Mouse (Mus musculus): ENCODE measurements around the gene Ulk2. TPM values are rescaled to one million over a fixed set of nuclear protein-coding genes. Genes with fewer than 3 reads are reported as not detected.
"Not testable (repeated sequence)": the region's sequence is repeated elsewhere in the genome, so short reads cannot be mapped to it uniquely, and the experiment has no call there.

Ulk2 gene
- polyA plus RNA-seq, 1 experiment from 2014 or later = 10.4 TPM

DNA sequence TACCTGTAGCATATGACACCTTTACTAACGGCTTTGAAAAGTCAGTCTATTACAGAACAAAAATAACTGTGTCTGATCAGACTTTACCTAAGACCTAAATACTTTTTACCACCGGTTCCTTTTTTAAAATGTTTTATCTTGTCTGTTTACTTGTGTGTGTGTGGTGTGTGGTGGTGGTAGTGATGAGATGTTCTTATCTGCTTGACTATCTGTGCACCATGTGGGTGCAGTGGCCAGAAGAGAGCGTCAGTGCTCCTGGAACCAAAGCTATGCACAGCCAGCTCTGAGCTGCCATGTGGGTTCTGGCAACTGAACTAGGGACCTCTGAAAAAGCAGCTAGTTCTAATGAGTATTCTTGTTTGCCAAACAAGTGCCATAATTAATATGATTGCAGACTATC lies 3.7 kb downstream of the Ulk2 start:
- Histone ChIP-seq H3K4me3 (no peak overlapping the region), H3K9me3 (replicated peaks) (no peaks in the 10 kb centered on the region), H3K9ac (no peak overlapping the region), H3K36me3 (no peaks in the 10 kb centered on the region), H3K27me3 (no peaks in the 10 kb centered on the region), H3K4me2 (no peak overlapping the region), H3K27ac (no peak overlapping the region), H3K4me1 (replicated peaks) (peaks cover 14% of the 10 kb centered on the region)
- WGBS = 81% methylated on average over 3 of the region's 3 CpGs
- ATAC-seq (replicated peaks; ENCODE audit: insufficient number of reproducible peaks, insufficient read depth, low FRiP score, low read depth) = no peak

DNA sequence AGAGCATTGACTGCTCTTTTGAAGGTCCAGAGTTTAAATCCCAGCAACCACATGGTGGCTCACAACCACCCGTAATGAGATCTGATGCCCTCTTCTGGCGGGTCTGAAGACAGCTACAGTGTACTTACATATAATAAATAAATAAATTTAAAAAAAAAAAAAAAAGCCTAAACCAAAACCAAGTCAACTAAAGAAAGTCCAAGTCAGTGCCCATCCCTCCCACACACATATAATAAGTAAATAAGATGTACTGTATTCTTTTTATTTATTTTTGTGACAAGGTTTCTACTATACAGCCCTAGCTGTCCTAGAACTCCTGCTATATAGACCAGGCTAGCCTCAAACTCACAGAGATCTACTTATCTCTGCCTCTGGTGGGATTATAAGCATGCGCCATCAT lies 14.2 kb downstream of the Ulk2 start:
- H3K4me1 ChIP-seq (replicated peaks); H3K27ac ChIP-seq; H3K9ac ChIP-seq; ATAC-seq (replicated peaks; ENCODE audit: insufficient number of reproducible peaks, insufficient read depth, low FRiP score, low read depth); H3K9me3 ChIP-seq (replicated peaks); H3K4me3 ChIP-seq; H3K27me3 ChIP-seq; H3K4me2 ChIP-seq: not testable (repeated sequence)
- peaks cover 12% of the 10 kb centered on the region; the same call in 1 of the 2 replicates for H3K36me3 ChIP-seq
- 74% methylated on average over 3 of the region's 3 CpGs for WGBS

DNA sequence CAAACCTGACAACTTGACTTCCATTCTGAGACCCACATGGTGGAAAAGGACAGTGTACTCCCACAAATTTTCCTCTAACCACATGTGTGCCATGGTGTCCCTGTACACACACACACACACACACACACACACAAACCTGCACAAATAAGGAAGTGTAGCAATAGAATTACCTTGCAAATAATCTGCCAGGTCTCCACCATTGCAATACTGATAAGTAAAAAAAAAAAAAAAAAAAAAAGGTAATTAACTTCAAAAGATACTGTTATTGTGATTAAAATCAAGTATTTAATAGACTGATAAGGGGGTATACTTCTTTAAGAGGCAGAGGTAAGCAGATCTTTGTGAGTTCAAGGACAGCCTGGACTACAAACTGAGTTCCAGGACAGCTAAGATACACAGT lies 14.9 kb downstream of the Ulk2 start:
- H3K27me3 ChIP-seq = no peaks in the 10 kb centered on the region
- no peak overlapping the region for H3K4me3 ChIP-seq
- H3K36me3 ChIP-seq = peaks cover 12% of the 10 kb centered on the region; the same call in 1 of the 2 replicates
- no peak overlapping the region for H3K9ac ChIP-seq
- ATAC-seq (replicated peaks; ENCODE audit: insufficient number of reproducible peaks, insufficient read depth, low FRiP score, low read depth) = no peak
- no peak overlapping the region for H3K4me2 ChIP-seq
- no peaks in the 10 kb centered on the region for H3K4me1 ChIP-seq (replicated peaks)
- H3K27ac ChIP-seq = no peak overlapping the region
- H3K9me3 ChIP-seq (replicated peaks) = no peaks in the 10 kb centered on the region

DNA sequence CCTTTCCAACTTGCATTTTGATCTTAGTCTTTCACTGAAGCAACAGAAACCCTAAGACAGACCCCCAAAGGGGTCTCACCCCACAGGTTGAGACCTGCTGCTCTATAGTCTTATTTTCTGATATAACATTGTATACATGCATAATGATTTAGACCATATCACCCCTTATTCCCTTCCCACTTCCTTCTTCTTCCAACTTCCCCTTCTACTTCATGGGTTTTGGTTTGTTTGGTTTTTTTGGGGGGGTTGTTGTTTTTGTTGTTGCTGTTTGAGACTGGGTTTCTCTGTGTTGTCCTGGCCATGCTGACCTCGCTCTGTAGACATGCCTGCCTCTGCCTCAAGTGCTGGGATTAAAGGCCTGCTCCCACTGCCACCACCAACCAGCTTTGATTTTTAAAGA lies 15.7 kb downstream of the Ulk2 start:
- no peak for ATAC-seq (replicated peaks; ENCODE audit: insufficient number of reproducible peaks, insufficient read depth, low FRiP score, low read depth)
- WGBS = 83% methylated on average over 1 of the region's 1 CpGs
- Histone ChIP-seq H3K4me1 (replicated peaks) (no peaks in the 10 kb centered on the region), H3K4me2 (no peak overlapping the region), H3K4me3 (no peak overlapping the region), H3K27ac (no peak overlapping the region), H3K9ac (no peak overlapping the region), H3K36me3 (peaks cover 17% of the 10 kb centered on the region), H3K27me3 (no peaks in the 10 kb centered on the region), H3K9me3 (replicated peaks) (no peaks in the 10 kb centered on the region)

DNA sequence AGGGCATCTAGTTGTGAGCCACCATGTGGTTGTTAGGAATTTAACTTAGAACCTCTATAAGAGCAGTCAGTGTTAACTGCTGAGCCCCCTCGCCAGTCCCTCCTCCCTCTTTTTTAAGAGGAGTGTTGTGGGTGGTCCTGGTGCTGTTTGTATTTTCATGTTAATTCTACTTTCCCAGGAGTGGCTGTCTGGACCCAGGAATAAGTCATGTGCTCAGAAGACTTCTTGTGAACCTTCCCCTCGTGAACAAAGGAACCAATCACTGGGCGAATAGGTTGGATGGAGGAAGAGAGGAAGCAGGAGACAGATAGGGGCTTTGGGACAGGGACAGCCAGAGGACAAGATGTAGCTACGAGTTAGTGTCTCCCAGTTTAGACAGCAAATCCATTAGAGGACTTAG lies 45.1 kb downstream of the Ulk2 start:
- Histone ChIP-seq H3K4me2 (no peak overlapping the region), H3K4me1 (replicated peaks) (no peaks in the 10 kb centered on the region), H3K9me3 (replicated peaks) (no peaks in the 10 kb centered on the region), H3K36me3 (peaks cover 55% of the 10 kb centered on the region), H3K4me3 (no peak overlapping the region), H3K27me3 (no peaks in the 10 kb centered on the region), H3K27ac (no peak overlapping the region), H3K9ac (no peak overlapping the region)
- no peak for ATAC-seq (replicated peaks; ENCODE audit: insufficient number of reproducible peaks, insufficient read depth, low FRiP score, low read depth)
- WGBS = 59% methylated on average over 4 of the region's 4 CpGs

DNA sequence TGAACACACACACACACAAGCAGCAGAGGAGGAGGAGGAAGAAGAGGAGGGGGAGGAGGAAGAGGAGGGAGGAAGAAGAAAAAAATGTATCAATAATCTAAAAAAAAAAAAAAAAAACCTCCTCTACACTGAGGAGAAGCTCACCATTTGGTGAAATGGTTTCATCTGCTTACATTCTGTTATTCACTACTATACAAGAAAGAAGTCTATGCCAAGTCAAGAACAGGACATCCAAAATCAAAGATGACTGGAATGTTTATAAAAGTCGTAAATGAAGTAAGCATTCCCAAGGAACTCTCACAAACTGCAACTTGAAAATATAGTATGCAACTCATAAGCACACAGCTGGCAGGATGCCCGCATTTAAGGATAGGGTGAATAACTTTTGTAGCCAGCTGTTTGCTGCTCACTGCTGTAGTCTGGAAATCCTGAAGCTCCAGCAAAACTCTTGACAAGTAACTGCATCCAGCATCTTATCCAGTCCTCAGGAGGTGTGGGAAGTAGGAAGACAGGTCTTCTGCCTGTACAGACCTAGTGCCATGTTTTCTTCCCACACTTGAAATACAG lies 46.2 kb downstream of the Ulk2 start:
- Histone ChIP-seq H3K9ac (no peak overlapping the region), H3K4me2 (no peak overlapping the region), H3K4me3 (no peak overlapping the region), H3K4me1 (replicated peaks) (no peaks in the 10 kb centered on the region), H3K36me3 (peaks cover 55% of the 10 kb centered on the region), H3K27me3 (no peaks in the 10 kb centered on the region), H3K9me3 (replicated peaks) (no peaks in the 10 kb centered on the region), H3K27ac (no peak overlapping the region)
- ATAC-seq (replicated peaks; ENCODE audit: insufficient number of reproducible peaks, insufficient read depth, low FRiP score, low read depth) = no peak
- 76% methylated on average over 2 of the region's 2 CpGs for WGBS

DNA sequence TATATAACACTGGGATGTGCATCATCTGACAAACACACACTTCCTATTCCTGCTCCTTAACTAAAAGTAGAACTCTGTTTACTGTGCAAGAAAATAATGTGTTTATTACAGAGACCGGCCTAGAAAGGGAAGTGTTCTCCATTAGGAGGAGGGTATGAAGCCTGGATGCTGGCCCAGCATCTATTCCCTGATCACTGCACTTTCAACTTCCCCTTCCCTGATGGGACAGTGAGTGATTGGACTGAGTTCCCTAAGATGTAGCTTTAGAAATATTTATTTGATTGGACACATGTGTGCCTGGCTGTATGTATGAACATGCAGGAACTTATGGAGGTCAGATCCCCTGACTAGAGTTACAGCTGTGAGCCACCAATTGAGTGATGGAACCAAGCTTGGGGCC lies 61.4 kb downstream of the Ulk2 start:
- no peaks in the 10 kb centered on the region for H3K9me3 ChIP-seq (replicated peaks)
- H3K36me3 ChIP-seq = peaks cover 43% of the 10 kb centered on the region
- H3K4me1 ChIP-seq (replicated peaks) = peaks cover 4% of the 10 kb centered on the region; the same call in 1 of the 2 replicates
- H3K9ac ChIP-seq = no peak overlapping the region
- WGBS = 82% methylated on average over 1 of the region's 1 CpGs
- H3K27ac ChIP-seq = no peak overlapping the region
- no peak overlapping the region for H3K4me2 ChIP-seq
- no peak overlapping the region for H3K4me3 ChIP-seq
- H3K27me3 ChIP-seq = no peaks in the 10 kb centered on the region
- no peak for ATAC-seq (replicated peaks; ENCODE audit: insufficient number of reproducible peaks, insufficient read depth, low FRiP score, low read depth)

DNA sequence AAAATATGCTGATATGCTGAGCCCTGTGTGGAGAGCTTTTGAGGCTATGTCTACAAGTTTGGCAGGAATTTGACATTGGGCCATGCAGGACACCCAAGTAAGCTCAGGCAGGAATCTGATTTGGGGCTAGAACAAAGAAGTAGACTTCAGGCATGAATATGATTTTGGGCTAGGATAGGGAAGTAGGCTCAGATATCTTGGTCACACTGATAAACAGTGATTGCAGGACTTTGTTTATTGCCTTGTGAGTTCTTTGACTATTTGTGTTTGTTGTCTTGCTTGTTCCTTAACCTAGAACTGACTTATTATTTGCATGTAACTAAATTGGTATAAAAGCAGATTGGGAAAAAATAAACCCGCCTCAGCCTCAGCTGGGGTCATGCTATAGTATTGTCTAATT lies 66.3 kb downstream of the Ulk2 start:
- ATAC-seq (replicated peaks; ENCODE audit: insufficient number of reproducible peaks, insufficient read depth, low FRiP score, low read depth) = no peak
- Histone ChIP-seq H3K27ac (no peak overlapping the region), H3K27me3 (no peaks in the 10 kb centered on the region), H3K4me2 (no peak overlapping the region), H3K9me3 (replicated peaks) (no peaks in the 10 kb centered on the region), H3K4me3 (no peak overlapping the region), H3K4me1 (replicated peaks) (no peaks in the 10 kb centered on the region), H3K36me3 (peaks cover 54% of the 10 kb centered on the region), H3K9ac (no peak overlapping the region)
- 87% methylated on average over 1 of the region's 1 CpGs for WGBS

DNA sequence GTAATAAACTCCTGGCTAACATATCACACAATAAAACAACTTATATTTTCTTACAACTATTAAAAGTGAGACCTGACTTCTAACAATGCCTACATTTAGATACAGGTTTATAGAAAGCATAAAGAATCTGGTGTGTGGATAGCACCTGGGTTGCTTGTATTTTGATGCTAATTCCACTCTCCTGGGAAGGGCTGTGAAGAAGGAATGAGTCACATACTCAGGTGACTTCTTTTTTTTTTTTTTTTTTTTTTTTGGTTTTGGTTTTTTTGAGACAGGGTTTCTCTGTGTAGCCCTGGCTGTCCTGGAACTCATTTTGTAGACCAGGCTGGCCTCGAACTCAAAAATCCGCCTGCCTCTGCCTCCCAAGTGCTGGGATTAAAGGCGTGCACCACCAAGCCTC lies 72.3 kb downstream of the Ulk2 start:
- H3K4me3 ChIP-seq; H3K27ac ChIP-seq; H3K4me1 ChIP-seq (replicated peaks); H3K27me3 ChIP-seq; H3K9me3 ChIP-seq (replicated peaks); ATAC-seq (replicated peaks; ENCODE audit: insufficient number of reproducible peaks, insufficient read depth, low FRiP score, low read depth); H3K4me2 ChIP-seq; H3K9ac ChIP-seq: not testable (repeated sequence)
- WGBS = 94% methylated on average over 3 of the region's 3 CpGs
- peaks cover 49% of the 10 kb centered on the region for H3K36me3 ChIP-seq

DNA sequence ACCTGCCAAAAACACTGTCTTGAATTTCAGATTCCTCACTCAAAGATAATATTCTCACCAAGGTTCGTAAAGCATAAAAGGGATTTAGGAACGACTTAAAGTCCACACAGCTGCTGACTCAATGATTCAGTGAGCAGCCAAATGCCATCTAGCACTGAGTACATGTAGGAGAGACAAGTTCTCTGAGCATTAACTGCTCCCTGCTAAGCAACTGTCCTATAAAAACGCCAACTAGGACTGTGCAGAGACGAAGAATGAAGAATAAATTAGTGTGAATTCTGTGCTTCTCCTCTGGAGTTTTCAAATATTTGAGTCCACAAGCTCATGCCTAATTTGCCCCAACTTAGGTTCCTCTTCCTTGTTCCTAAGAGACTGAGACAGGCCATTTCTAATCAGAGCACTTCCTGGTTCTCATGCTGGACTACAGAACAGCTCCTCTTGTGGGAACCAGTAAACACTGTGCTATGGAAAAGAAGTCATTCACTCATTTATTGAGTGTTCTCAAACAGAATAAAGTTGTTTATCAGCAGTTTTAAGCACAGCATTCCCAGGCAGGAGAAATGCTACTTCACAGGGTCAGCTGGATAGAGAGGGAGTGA lies 80.2 kb downstream of the Ulk2 start:
- 78% methylated on average over 4 of the region's 4 CpGs for WGBS
- Histone ChIP-seq H3K4me2 (no peak overlapping the region), H3K4me3 (no peak overlapping the region), H3K4me1 (replicated peaks) (no peaks in the 10 kb centered on the region), H3K36me3 (peaks cover 33% of the 10 kb centered on the region), H3K9ac (no peak overlapping the region), H3K27ac (no peak overlapping the region), H3K27me3 (no peaks in the 10 kb centered on the region), H3K9me3 (replicated peaks) (no peaks in the 10 kb centered on the region)
- no peak for ATAC-seq (replicated peaks; ENCODE audit: insufficient number of reproducible peaks, insufficient read depth, low FRiP score, low read depth)

DNA sequence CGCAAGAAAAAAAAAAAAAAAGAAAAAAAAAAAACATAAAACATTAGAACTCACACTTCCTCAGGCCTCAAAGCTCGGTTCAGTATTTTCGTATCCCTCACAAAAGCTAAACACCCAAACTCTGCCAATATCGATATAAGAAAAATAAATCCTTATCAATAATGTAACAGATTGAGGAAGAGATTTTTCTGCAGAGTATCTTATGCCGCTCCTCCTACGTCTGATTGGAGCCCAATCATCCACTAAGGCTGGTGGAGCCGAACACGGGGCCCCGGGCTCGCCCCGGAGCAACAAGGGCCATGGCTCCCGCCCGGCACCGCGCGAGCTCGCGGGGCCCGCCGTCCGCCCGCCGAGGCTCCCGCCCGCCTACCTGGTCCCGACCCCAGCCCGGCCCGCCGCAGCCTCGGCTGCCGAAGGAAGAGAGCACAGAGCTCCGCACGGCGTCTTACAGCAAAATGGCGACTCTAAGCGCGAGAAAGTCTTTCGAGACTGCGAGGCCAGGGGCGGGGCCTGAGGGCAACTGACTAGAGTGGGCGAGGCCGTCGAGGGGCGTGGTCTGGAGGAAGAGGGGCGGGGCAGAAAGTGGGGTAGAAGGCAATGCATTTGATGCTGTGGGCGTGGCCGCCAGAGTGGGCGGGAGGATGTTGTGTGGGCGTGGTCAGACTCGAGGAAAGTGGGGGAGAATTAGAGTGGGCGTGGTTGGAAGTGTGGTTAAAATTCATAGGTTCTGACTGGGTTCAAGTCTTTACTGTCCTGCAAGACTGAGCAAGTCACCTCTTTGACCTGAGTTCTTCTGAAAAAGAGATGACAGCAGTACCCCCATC lies 93.1 kb downstream of the Ulk2 start, which contains the start of gene Prpsap2:
Gene Prpsap2 (minus strand): TSS at position 505 of the 824 bp plus-strand sequence.
- Histone ChIP-seq H3K9ac (peak within 1 kb of the TSS; percentile 75), H3K36me3 (no peaks in the 10 kb centered on the region), H3K9me3 (replicated peaks) (no peaks in the 10 kb centered on the region), H3K4me3 (peak within 1 kb of the TSS; percentile 72), H3K27ac (peak within 1 kb of the TSS; percentile 84), H3K27me3 (no peaks in the 10 kb centered on the region), H3K4me1 (replicated peaks) (peaks cover 8% of the 10 kb centered on the region), H3K4me2 (peak within 1 kb of the TSS; percentile 70)
- peak; percentile 95 for ATAC-seq (replicated peaks; ENCODE audit: insufficient number of reproducible peaks, insufficient read depth, low FRiP score, low read depth)
- WGBS = under 1% methylated on average over 51 of the region's 51 CpGs

Data from heart, embryonic 15.5 days (tissue).